Mouse (Mus musculus): ENCODE measurements around the gene Strn4.

DNA sequence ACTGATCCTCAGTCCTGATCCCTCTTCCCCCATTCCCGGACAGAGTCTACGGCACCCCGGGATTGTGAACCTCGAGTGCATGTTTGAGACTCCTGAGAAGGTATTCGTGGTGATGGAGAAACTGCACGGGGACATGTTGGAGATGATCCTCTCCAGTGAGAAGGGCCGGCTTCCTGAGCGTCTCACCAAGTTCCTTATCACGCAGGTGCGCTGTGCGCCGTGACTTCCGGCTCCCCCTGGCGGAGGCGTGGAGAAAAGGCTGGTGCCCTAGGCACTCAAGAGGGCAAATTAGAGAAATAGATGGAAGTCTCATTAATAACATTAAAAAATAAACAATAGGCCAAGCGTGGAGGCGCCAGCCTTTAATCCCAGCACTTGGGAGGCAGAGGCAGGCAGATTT lies 42.6 kb downstream of the Strn4 start:
- TF ChIP-seq CTCF (IDR thresholded peaks at IDR 0.05; ENCODE audit: low read depth) (peak; percentile 65), EP300 (IDR thresholded peaks at IDR 0.05; ENCODE audit: low read depth) (no peak)
